Mouse (Mus musculus): ENCODE data around the gene Cycs.
A peak's percentile ranks its signal among the peaks of the same experiment; 100 is the strongest.

DNA sequence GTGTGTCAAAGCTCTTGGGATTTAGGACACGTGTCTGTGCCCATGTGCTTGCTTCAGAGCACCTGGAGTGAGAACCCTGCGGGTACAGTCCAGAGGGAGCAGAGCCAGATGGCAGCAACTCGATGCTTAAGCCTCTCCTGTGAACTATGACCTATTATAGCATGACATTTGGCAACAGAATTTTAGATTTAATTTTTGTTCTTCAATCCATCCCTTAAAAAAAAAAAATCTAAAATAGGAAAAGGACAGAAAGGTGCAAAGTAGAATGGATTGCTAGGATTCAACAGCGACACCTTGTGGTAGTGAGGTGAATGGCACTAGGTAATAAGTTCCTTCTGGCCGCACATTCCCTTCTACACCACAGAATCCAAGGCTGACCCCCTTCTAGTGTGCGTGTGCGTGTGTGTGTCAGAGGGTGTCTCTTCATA lies 39.7 kb downstream of the Cycs start:
- TF ChIP-seq CTCF (IDR thresholded peaks at IDR 0.05; ENCODE audit: control insufficient read depth, insufficient read depth, low read length) (peak; percentile 58), POLR2A (IDR thresholded peaks at IDR 0.05; ENCODE audit: borderline replicate concordance, control insufficient read depth, low read depth, low read length) (no peak)
